Mouse (Mus musculus) retina, adult 2 months (tissue): ENCODE results near the gene Gpr182.

Experiments
- DNase-seq: peaks from one replicate; pipeline ENCODE4 v3.0.0-alpha.2; 2012; ENCODE audit warnings: low read depth, low spot score

Gpr182 gene

DNA sequence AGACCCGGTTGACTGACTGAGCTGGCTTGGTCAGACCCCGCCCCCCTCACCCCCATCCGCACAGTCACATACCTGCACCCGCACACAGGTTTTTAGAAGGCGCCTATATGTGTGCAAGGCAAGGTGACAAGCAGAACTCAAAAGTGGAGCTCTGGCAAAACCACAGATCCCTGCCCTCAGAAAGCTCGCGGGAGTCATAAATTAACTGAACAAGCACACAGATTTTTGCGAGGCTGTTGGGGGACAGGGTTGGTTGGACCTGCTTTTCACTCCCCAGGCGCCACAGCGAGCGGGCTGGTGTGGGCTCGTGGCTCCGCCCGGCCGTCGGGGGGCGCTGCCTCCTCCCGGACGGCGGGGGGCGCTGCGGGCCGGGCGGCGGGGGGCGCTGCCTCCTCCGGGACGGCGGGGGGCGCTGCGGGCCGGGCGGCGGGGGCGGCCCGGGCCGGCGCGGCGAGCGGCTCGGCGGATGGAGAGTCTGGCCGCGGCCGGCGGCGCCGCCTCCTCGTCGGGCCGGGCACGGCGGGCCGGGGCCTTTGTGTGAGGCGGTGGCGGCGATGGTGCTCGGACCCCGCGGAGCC, 12.4 kb downstream of the Gpr182 start, which contains the start of gene Zbtb39:
Zbtb39 (plus strand) TSS at position 456 of the 578 bp plus-strand sequence.
- peak; percentile 55 for DNase-seq

DNA sequence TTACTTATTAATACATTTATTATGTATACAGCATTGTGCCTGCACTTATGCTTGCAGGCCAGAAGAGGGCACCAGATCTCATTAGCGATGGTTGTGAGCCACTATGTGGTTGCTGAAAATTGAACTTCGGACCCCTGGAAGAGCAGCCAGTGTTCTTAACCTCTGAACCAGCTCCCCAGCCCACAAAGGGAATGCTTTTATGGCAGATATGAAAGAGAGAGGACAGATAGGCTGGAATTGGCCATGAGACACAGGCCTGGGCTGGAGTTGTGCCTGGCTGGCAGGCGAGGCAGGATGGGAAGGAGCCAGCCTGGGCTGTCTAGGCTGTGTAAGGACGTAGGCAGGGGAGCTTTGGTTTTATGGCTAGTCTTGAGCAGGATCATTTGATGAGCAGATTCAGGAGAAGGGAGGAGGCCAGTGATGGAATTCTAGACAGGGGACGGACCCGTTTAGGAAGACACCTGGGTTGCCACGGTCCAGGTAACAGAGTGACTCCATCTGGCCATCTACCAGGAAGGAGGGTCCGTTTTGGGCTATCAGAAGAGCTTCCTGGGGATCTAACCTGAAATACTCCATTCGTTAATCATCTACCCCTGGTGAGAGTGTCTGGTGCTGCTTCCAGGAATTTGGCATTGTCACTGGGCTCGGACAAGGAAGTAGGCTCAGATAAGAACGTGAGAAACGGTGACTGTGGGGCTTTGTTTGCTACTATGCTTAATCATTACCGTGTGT, 13.2 kb downstream of the Gpr182 start:
- DNase-seq = no peak

DNA sequence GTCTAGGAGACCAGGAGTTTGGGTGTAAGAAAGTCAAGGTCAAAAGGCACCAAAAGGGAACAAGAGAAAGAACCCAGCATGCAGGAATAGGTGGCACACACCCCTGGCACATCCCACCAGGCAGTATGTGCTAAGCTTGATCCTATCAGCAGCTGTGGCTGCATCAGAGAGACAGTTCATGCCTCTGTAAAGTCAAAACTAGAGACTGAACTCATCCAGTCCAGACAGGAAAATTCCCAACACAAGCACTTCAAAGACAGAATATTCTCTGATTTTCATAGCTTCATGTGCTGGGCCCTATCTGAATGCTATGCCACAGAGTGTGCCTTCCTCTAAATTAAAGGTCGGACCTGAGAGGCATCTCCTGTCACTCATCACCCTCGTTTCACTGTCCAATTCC, 14.0 kb downstream of the Gpr182 start:
- DNase-seq = no peak

DNA sequence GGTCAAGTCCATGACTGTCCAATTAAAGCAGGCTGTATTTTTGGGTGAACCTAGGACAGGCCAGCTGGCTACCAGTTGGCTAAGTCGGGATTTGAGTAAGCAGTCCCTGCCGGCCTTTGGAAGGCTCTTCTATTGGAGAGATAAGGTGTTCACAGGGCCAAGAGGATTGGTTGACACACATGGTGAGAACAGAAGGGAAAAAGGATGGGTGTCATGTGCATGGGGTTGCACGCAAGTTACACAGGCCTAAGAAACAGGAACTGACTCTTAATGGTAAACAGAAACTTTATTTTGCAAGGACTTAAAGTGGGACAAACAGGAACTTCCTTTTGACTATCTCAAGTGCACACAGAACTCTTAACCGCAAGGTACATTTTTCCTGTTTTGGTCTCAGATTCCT, 14.6 kb downstream of the Gpr182 start:
- no peak for DNase-seq

DNA sequence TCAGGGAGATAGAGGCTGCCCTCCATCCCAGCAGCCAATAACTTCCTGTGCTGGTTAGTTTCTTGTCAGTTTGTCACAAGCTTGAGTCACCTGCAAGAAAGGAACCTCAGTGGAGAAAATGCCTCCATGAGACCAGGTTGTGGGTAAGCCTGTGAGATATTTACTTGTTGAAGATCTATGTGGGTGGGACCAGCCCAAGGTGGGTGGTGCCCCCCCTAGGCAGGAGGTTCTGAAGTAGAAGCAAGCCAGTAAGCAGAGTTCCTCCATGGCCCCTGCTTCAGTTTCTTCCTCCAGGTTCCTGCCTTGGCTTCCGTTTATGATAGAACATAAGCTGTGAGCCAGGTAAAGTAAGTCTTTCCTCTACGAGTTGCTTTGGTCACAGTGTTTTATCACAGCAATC, 15.3 kb downstream of the Gpr182 start:
- no peak for DNase-seq

DNA sequence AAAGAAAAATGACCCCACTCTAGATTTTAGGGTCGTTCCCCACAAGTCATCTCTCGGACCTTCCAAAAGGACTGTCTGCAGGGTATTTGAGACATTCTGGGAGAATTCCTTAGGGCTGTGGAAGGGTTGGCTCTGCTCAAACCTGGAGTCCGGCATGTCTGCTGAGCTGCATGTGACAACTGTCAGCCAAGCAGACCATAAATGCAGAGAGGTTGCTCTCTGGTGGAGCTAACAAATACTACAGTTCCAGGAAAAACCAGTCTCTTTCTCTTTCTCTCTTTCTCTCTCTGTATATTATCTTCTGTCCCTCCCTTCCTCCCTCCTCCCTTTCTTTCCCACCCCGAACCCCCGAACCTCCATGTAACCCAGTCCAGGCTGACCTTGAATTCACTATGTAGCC, 17.1 kb downstream of the Gpr182 start:
- no peak for DNase-seq

DNA sequence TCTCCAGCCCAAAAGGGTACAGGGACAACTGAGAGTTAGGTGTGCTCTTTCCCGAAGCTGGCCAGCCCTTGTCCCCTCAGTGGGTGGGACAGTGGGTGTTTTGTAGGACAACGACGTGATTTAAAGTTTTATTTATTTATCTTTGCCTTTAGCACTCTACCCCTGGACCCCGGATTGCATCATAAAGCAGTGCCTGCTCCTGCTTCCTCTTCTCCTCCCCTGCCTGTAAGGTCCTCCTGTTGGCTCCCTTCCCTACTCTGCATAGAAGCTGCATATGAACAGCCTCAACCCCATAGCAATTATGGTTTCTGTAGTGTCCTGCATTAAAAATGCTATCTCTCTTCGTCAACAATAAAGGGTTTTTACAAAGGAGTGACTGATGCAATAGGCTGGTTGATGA, 20.1 kb downstream of the Gpr182 start:
- no peak for DNase-seq

DNA sequence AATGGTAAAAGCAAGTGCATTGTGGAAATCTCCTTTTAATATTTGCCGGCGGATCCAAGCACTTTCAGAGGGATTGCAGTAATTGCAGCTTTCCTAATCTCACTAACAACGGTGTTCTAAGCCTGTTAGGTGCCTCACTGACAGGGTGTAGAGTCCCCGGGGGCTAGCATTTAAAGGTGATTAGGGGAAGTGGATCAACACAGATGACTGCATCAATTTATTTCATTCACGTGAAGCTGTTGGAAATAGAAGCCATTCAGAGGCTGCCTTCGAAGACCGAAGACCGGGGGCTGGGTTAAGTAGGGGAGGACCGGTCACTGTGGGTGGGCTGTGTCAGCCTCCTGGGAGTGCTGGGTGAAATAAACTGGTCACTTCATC, 20.6 kb downstream of the Gpr182 start:
- no peak for DNase-seq

DNA sequence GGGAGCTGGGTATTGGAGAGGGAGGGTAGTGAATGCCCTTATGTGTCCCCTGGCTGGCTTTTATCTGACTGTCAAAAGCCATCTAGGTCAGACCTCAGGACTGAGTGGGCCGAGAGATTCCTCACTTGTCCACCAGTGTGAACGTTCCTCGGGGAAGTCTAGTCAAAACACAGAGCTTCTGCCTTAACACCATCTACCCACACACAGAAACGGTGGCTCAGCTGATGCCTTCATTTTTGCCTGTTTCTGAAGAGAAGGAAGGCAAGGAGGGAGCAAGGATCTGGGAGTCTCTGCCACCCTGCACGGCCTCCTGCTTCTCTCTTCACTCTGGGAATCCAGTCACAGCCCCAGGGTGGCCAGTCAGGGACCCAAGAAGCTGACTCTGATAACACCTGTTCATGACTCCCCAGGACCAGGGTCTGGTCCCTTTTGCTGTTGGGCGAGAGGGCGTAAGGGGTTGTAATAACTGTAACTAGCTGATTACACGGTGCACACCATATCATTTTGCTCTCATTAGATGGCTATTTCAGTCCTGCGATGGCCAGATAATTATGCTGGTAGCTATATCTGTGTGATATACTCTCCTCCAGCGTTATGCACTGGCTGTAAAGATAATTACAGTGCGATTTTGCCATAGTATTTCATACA, 21.1 kb downstream of the Gpr182 start:
- DNase-seq = no peak

DNA sequence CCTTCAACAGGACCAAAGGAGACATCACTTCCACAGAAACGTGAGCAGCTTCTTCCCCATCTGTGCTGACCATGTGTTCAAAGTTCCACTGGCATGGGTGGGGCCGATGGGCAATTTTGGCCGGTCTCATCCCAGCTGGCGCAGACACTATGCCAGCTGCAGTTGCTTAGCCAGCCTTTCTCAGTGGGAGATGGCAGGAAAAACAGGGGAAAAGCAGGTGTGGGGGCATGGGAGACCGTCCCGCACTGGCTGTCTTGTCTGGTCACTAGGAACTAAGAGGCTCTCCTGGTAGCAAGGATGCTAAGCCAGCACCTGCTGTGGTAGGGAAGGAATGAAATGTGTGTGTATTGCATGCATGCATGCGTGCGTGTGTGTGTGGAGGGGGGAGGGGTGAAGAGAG, 23.1 kb downstream of the Gpr182 start:
- no peak for DNase-seq

DNA sequence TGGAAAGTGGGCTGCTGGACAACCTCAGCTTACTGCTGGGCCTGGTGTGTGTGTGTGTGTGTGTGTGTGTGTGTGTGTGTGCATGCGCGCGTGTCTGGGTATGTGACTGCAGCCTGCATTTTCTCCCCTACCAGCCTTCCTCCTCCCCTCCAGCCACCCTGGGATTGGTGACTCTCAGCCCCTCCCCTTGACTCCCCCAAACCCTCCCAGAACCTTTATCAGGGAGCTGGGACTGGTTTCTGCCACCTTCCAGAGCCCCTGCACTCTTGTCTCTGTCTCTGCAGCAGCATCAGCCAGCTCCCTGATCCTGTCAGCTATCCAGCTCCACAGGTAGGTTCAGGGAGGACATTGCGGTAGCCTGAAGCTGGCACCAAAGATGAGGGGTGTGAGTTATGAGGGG, 26.4 kb downstream of the Gpr182 start:
- DNase-seq = no peak

DNA sequence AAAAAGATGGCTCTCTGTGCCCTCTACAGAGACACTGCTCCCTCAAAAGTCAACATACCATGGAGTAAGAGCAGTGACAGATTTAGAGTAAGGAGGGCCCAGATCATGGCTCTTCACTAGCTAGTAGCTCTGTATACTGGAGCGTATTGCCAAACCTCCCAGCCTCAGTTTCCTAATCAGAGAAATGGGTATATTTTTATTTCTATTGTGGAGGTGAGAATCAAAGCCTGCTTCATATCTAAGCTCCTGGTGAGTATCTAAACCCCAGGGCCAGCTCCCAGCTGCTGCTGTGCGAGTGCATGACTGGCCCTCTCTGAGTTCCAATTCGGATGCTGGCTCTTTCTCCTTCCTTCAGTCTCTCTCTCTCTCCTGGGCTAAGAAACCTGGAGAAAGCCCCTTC, 27.4 kb downstream of the Gpr182 start, which contains the start of gene Tac2:
Tac2 (plus strand) TSS at position 301 of the 400 bp plus-strand sequence.
- DNase-seq = no peak

DNA sequence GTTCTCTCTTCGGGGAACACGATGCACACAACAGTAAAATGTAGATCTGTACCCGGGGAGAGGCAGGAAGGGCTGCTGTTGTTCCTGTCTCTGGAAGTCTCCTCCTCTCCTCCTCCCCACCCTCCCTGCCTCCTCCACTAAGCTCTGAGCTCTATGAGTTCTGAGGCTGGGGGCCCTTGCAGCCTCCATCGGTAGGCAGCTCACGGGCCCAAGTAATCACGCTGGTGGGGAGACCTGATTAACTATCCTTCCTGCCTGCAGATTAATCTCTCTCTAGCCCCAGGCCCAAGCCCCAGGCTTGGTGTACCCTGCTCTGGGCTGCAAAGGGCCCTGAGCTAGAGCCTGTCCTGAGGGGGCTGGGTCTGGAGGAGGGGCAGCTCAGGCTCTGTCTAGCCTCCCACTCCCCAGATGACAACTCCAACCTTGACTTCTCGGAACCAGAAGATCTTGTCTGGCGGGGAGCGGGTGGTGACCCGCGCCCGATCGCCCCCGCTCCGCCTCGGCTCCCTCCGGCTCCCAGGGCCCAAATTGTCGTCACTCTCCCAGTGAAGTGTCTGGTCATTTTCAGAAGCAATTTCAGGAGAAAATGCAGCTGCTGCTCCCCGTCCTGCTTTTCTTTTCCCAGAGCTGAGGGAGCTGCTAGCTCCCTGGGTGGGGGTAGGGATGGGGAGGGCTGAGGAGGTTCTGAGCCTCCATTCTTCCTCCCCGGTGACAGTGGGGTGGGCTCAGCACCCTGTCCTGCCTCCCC, 29.7 kb downstream of the Gpr182 start:
- DNase-seq = no peak

DNA sequence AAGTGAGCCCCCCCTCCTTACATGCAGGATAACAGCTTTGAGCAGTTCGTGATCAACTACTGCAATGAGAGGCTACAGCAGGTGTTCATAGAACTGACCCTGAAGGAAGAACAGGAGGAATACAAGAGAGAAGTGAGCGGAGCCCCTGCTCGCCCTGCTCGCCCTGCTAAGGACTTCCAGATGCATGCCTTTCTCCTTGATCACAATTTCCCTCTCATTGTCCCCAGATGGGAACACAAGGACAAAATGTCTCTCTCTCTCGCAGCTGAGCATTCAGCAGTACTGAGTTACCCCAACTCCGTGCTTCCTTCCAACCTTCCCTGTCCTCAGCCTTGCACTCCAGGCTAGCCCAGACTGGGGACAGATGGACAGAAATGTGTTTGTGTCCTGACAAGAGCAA, 38.8 kb downstream of the Gpr182 start:
- DNase-seq = no peak

DNA sequence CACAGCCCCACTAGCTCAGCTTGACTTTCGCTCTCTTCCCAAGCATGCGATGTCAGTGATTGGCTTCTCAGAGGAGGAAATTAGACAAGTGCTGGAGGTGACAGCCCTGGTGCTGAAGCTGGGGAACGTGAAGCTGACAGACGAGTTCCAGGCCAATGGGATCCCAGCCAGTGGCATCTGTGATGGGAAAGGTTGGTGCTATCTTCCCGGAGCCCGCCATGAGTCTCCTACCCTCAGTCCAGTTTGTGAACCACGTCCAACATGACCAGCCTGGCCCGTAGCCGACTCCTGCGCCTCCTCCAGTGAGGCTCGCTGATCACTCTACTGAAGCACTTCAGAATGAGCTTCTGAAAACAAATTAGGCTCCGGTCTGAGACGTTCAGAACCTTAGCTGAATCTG, 41.2 kb downstream of the Gpr182 start:
- DNase-seq = no peak

DNA sequence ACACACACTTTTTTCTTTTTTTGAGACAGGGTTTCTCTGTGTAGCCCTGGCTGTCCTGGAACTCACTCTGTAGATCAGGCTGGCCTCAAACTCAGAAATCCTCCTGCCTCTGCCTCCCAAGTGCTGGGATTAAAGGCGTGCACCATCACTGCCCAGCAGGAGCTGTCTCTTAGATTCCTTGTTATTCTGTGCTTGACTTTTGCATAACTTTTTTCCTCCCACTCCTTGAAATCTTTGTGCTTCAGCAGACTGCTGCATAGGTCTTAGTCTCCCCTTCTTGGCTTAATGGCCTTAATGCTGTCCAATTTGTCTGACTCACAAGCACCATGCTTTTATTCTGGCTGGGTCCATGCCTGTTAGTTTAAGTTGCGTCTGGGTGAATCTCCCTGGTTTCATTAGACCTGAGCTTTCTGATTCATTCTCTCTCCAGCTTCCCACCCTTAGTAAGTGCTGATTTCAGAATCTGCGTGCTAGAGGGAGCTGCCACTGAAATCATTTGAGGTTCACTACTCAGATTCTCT, 42.6 kb downstream of the Gpr182 start:
- DNase-seq = no peak

DNA sequence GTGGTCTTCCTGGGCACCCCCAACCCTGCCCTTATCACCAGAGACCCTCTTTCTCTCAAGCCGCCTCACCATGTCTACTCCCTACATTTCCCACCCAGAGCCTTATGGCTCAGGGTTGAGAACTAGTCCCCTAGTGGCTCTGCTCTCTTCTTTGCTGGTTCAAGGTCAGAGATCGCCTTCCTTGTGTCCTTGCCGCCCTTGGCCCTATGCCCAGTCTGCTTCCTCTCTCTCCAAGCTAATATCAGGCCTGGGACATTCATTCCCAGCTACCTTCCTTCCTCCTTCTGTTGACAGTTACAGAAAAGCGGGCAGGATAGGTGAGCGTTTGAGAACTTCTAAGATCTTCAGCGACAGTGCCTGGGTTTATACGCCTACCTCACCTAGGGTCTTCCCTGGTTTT, 43.8 kb downstream of the Gpr182 start:
- DNase-seq = no peak

DNA sequence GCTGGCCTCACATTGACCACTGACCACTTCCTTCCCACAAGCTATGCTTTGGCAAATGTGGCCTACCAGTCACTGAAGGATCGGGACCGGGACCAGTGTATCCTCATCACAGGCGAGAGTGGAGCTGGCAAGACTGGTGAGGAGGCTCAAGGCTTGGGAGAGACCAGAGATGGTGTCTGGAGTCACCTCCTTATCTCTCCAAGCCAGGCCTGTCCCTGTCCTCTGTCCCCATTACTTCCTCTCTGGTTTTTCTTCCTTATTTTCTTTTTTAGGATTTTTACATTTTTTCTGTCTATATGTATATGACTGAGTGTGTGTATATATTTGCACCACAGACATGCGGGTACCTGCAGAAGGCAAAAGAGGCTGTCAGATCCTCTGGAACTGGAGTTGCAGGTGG, 45.7 kb downstream of the Gpr182 start:
- no peak for DNase-seq

DNA sequence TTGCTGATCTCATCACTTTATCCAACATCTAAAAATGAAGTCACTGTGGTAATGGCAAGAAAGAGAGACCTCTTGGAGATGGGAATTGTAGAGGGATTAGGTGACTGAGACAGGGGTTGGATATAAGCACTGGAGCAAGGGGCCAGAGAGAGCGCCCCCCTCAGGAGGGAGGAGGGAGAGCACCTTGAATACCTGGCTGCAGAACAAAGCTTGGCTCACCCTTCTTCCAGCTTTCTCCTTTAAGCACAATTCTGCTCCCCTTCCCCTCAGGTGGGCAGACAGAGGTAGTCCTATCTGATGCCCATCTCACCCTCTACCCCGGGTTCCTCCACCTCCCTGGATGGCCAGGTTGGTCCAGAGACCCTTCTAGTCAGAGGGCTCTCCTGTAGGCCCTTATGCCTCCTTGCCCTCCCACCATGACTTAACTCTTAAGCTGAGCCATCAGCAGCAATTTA, 46.7 kb downstream of the Gpr182 start, which contains the start of gene Myo1a:
Myo1a (plus strand) TSS at position 405 of the 455 bp plus-strand sequence.
- no peak for DNase-seq

DNA sequence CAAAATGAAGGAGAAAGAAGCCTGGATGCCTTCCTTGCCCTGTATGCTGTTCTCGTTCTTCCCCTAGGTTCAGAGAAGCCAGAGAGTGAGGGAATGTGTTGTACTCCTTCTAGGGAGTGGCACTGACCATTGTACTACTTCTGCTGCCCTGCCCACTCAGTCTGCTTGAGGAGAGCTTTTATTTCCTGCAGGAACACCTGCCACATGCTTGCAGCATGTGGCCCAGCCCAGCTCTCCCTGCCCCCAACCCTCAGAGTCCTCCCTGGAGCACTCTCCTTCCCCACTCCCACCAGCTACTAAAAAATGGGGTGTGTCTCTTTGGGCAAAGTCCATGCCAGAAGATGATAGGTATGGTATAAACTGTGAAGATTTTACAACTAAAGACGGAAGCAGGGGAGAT, 47.2 kb downstream of the Gpr182 start:
- DNase-seq = no peak

DNA sequence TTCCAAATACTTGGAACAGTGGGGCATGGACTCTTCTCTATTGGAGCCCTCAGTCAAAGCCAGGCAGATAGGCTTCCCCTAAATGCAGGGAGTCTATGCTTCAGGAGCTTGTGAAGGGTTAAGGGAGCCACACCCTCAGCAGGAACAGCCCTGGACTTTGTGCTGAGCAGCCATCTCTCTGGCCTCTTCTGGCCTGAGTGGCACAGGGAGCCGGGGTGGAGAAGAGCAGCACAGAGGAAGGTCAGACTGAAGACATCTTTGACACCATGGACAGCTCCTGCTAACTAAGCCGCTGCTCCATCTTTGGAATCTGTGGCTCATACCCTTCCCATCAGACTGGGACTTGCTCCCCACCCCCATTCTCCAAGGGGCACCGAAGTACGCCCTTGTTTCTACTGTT, 48.2 kb downstream of the Gpr182 start:
- no peak for DNase-seq

DNA sequence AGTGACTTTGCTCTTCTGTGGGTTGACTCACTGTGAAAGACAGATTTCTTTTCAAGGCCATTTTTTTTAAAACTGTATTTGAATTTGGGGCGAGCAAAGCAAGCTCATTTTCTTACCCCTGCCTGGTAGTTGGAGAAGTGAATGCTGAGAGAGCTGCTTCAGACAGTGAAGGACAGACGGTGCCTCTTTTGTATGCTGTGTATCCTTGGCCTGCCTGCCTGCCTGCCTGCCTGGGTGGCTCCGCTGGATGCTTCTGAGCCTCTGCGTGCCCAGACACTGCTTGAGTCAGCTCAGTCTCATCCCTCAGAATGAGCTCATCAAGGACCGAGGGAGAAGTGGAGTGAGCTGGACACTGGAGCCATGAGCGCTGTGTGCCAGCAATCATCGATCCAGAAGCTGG, 52.6 kb downstream of the Gpr182 start:
- no peak for DNase-seq
